Mouse (Mus musculus) right cerebral cortex, postnatal 36 days (tissue): ENCODE measurements around the gene Itgb1.
A peak's percentile ranks its signal among the peaks of the same experiment; 100 is the strongest.

Experiments
- DNase-seq, 2 experiments: peaks; one replicate each; pipeline ENCODE4 v3.0.0; 2022; ENCODE audit warnings: low spot score in 2 of 2, mixed read lengths in 1 of 2

Gene Itgb1

GRCm38 (mm10) chr8:128685507-128686428 is at the start of gene Itgb1:
Itgb1 (plus strand) TSS chr8:128685654.
- peak; percentile 84 for DNase-seq

DNA sequence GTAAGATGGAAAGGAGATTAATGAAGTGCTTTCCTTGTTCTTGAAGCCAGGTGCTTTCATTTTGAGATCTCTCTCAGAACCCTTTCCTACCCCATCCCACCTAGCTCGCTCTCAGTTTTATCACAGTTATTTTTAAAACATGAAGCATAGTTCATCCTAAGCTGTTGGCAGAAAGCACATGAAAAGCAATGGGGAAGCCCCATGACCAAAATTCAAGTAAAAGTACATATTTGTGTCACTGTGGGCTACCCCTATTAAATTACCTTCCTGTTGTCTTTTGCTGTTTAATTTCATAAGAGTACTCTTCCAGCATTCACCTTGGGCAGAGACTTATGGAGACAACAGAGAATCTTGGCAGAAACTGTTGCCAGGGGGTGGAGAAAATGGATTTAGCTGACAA is 42.4 kb upstream of the Itgb1 start:
- DNase-seq = no peak

GRCm38 (mm10) chr8:128645452-128645851 is 40.0 kb upstream of the Itgb1 start:
- DNase-seq = no peak

- no peak for DNase-seq
Observed at GRCm38 (mm10) chr8:128646456-128646855, 39.0 kb upstream of the Itgb1 start.

- DNase-seq = no peak
Observed at GRCm38 (mm10) chr8:128648071-128648470, 37.4 kb upstream of the Itgb1 start.

- no peak for DNase-seq
Observed at GRCm38 (mm10) chr8:128650331-128650855, 35.1 kb upstream of the Itgb1 start.

DNA sequence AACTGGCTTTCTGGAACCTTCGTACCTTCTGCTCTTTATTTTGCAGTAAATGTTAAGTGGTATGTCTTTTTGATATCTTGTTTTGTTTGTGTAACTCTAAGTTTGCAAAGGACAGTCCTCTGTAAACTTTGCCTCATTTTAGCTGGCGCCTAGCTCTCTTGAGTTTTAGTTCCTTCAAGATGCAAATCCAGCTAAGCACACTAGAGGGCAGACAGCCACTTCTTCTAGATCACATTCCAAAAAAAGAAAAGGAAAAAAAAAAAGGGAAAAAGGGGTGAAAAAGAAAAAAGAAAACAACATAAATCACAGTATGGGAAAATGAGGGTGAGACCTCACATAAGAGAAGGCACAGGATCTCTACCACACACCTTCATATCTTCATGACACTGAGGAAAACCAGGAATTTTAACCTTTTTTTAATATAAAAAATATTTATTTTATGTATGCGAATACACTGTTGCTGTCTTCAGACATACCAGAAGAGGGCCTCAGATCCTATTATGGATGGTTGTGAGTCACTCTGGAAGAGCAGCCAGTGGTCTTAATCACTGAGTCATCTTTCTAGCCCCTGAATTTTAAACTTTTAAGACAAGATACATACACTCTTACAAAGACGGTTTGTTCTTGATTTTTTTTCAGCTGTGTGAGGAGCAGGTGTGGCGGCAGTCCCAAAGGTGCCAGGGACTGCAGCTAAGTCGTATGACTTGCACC is 32.9 kb upstream of the Itgb1 start:
- peak; percentile 16 to 18 for DNase-seq

DNA sequence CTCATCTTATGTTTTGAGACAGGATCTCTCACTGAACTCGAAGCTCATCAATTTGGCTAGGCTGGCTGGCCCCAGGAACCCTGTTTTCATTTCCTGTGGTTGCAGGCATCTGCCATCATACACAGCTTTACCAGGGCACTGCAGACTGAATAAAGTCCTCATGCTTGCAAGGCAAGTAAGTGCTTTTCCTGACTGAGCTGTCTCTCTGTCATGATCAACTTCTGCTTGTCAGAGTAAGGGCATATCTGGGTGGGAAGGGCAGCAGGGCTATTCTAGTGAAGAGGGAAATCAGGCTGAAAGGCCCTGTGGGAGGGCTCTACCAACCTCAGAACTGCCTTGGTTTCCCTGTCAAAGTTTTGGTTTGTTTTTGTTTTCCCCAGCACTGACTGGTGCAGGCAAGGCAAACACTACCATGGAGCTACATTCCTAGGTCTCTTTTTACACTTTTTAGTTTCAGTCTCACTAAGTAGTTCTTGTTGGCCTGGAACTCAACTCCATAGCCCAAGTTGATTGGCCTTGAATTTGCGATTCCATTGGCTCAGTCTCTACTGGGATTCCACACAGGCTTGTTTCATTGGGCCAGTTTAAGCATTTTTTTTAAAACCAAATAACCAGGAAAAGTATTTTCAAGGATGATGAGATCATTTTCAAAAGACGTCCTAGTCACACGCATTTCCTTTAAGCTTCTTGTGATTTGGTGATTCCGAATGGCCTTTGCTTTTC is 31.7 kb upstream of the Itgb1 start:
- no peak for DNase-seq

DNA sequence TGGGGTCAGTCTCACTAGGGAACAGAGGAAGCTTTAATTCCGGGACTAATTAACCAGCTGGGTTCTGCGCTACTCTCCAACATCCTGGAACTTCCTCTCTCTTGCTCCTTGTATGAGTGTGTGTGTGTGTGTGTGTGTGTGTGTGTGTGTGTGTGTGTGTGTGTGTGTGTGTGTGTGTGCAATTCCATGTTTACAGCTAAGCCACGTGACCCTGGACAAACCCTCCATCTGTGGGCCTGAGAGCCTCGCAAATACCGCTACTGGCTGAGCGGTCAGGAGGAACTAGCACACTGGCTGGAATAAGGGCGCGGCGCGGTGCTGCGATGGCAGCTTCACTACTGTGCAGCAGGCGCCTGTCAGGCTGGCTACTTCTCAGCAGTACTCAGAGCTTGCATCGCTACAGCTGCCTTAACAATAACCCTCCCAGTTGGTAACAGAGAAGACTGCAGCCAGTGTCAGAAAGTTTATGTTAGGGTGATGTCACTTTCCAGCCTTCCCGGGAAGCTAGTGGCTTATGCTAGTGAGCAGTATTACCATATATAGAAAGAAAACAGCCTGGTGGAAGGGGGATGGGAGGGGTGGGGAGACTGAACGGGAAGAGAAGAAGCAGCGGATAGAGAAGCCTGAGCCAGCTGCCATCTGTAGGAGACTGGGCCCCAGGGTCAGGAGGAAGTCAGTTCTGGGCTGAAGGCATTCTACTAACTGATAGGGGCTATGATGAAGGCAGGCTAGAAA is 30.9 kb upstream of the Itgb1 start:
- DNase-seq = peak in 1 of 2 experiments; percentile 14

- DNase-seq = no peak
Observed at GRCm38 (mm10) chr8:128662144-128662543, 23.3 kb upstream of the Itgb1 start.

GRCm38 (mm10) chr8:128662696-128663095 is 22.8 kb upstream of the Itgb1 start:
- no peak for DNase-seq

GRCm38 (mm10) chr8:128663106-128663505 is 22.3 kb upstream of the Itgb1 start:
- no peak for DNase-seq

GRCm38 (mm10) chr8:128666576-128667263 is 18.7 kb upstream of the Itgb1 start:
- DNase-seq = no peak

GRCm38 (mm10) chr8:128671813-128672212 is 13.6 kb upstream of the Itgb1 start:
- DNase-seq = peak in 1 of 2 experiments; percentile 42

DNA sequence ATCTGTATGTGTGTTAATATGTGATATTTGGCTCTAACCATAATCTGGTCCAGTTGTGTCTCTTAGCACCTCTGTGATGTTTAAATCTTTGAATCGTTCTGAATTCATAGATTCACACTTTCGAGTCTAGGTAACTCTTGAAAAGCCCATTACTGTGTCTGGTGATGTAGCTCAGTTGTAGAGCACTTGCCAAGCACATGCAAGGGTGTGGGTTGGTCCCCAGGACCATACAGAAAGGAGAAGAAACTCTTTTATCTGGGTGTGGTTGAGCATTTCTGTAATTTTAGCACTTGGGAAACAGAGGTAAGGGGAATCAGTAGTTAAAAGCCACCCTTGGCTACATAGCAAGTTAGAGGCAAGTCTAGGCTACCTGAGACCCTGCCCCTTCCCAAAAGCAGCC is 13.0 kb upstream of the Itgb1 start:
- no peak for DNase-seq

GRCm38 (mm10) chr8:128672950-128673349 is 12.5 kb upstream of the Itgb1 start:
- DNase-seq = no peak

GRCm38 (mm10) chr8:128675848-128676629 is 9.4 kb upstream of the Itgb1 start:
- DNase-seq = no peak

GRCm38 (mm10) chr8:128679909-128680308 is 5.5 kb upstream of the Itgb1 start:
- peak; percentile 29 to 32 for DNase-seq

DNA sequence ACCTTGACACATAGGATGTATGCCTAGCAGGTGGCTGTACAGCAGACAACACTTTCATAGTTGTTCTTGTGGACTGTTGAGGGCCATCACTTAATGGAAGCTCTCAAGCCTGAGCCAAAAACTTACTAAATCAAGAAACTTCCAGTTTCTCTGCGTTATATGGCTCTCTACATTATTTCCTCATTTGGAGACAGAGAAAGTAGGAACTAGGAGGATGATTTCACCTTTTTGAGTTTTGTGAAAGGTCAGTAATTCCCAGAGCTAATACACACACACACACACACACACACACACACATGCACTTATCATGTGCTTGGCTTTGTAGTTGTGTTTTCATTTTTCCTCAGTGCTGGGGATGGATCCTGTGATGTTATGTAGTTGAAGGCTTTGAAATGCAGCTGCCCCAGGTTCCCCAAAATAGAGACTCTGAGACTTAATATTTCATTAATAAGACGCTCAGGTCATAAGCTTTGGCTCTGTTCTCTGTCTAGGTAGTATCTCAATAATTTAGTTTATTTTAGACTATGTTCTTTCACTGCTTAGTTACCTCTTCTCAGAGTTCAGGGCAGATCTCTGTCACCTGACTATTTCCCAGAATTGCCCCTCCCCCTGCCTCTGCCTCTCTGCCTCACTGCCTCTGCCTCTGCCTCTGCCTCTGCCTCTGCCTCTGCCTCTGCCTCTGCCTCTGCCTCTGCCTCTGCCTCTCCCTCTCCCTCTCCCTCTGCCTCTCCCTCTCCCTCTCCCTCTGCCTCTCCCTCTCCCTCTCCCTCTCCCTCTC is 4.7 kb upstream of the Itgb1 start:
- no peak for DNase-seq
